Comparison of ENCODE assay signal across 9 mouse cellular contexts in genomic region chr8:110718209-110718968, GRCm38 (mm10). TPM values are rescaled to one million over a fixed set of nuclear protein-coding genes. Genes with fewer than 3 reads are reported as not detected.
DNase-seq lines count a peak whose midpoint lies in the region; ATAC-seq and TF ChIP-seq lines count a peak whose summit lies in the region.
"Had no signal": no experiment of that assay in that cellular context is flagged by ENCODE, and none has a peak within 500 bp of the region (broad histone marks: within the 10 kb centered on the region; RNA-seq: fewer than 3 reads in every experiment).

No protein-coding gene starts in this region.

- H3K9me3 ChIP-seq in heart, embryonic 10.5 days = no peaks in the 10 kb centered on the region
- no peaks in the 10 kb centered on the region for H3K9me3 ChIP-seq in midbrain, embryonic 10.5 days (replicated peaks)
- no peaks in the 10 kb centered on the region for H3K9me3 ChIP-seq in midbrain, embryonic 14.5 days (ENCODE audit: control insufficient read depth, low read length)
- H3K9me3 ChIP-seq: embryonic facial prominence, embryonic 12.5 days had no signal

- no peak for ATAC-seq in midbrain, embryonic 14.5 days (ENCODE audit: low FRiP score, low TSS enrichment)

- 0 out of 2 replicates have a peak, but pooled peaks cover 5% of the 10 kb centered on the region for H3K27me3 ChIP-seq in heart, embryonic 10.5 days (ENCODE audit: insufficient read depth, poor library complexity, severe bottlenecking)
- H3K27me3 ChIP-seq in midbrain, embryonic 10.5 days (ENCODE audit: low read depth, poor library complexity, severe bottlenecking) = peaks cover 15% of the 10 kb centered on the region
- no peaks in the 10 kb centered on the region for H3K27me3 ChIP-seq in midbrain, embryonic 14.5 days (ENCODE audit: control insufficient read depth, insufficient read depth, low read length)
- H3K27me3 ChIP-seq: embryonic facial prominence, embryonic 12.5 days had no signal

- H3K9ac ChIP-seq in midbrain, embryonic 14.5 days (replicated peaks; ENCODE audit: low read length) = no peak overlapping the region

- no peak for TF ChIP-seq POLR2A in olfactory bulb, adult 2 months (IDR thresholded peaks at IDR 0.05; ENCODE audit: insufficient read depth, low read depth, low read length)

- peaks cover 16% of the 10 kb centered on the region for H3K36me3 ChIP-seq in heart, embryonic 10.5 days
- H3K36me3 ChIP-seq in midbrain, embryonic 10.5 days = peaks cover 31% of the 10 kb centered on the region
- H3K36me3 ChIP-seq in midbrain, embryonic 14.5 days (ENCODE audit: control insufficient read depth, insufficient read depth, low read length) = peaks cover 19% of the 10 kb centered on the region

- H3K4me1 ChIP-seq in heart, embryonic 10.5 days = peaks cover 91% of the 10 kb centered on the region
- peaks cover 76% of the 10 kb centered on the region for H3K4me1 ChIP-seq in midbrain, embryonic 10.5 days
- peaks cover 50% of the 10 kb centered on the region for H3K4me1 ChIP-seq in midbrain, embryonic 14.5 days (ENCODE audit: control insufficient read depth, insufficient read depth, low read length)
- peaks cover 69% of the 10 kb centered on the region for H3K4me1 ChIP-seq in olfactory bulb, adult 2 months (ENCODE audit: control insufficient read depth, insufficient read depth, low read length)

- no peak for TF ChIP-seq CTCF in olfactory bulb, adult 2 months (IDR thresholded peaks at IDR 0.05; ENCODE audit: insufficient read depth, low read depth, low read length)

- no peak overlapping the region for H3K4me2 ChIP-seq in midbrain, embryonic 14.5 days (ENCODE audit: low read length)
- H3K4me2 ChIP-seq: embryonic facial prominence, embryonic 12.5 days had no signal

- WGBS in heart, embryonic 10.5 days = 82% methylated on average over 8 of the region's 8 CpGs
- WGBS in midbrain, embryonic 10.5 days = 93% methylated on average over 8 of the region's 8 CpGs
- 89% methylated on average over 8 of the region's 8 CpGs for WGBS in midbrain, embryonic 14.5 days
- WGBS in olfactory bulb, adult 2 months = 76% methylated on average over 8 of the region's 8 CpGs

- DNase-seq in heart, embryonic 10.5 days (ENCODE audit: low spot score) = no peak
- DNase-seq in heart, adult 9 months (ENCODE audit: low spot score in 2 of 2) = no peak
- no peak for DNase-seq in midbrain, embryonic 10.5 days (ENCODE audit: low spot score)
- DNase-seq in midbrain, embryonic 14.5 days = no peak
- peak; percentile 97 for DNase-seq in gonadal fat pad, adult 2 months (ENCODE audit: low read depth)
- no peak for DNase-seq in layer of hippocampus, adult 9-10 months (ENCODE audit: low spot score)
- no peak for DNase-seq in thymus, postnatal 25 days

- H3K27ac ChIP-seq in heart, embryonic 10.5 days = peak overlapping the region; percentile 72; the same call in 1 of the 2 replicates
- H3K27ac ChIP-seq in midbrain, embryonic 10.5 days (replicated peaks) = peak overlapping the region; percentile 57; the same call in 1 of the 2 replicates
- no peak overlapping the region for H3K27ac ChIP-seq in midbrain, embryonic 14.5 days (replicated peaks; ENCODE audit: low read depth, low read length)
- peak overlapping the region; percentile 81 for H3K27ac ChIP-seq in olfactory bulb, adult 2 months (ENCODE audit: insufficient read depth, low read depth, low read length)

- no peak overlapping the region for H3K4me3 ChIP-seq in heart, embryonic 10.5 days
- no peak overlapping the region for H3K4me3 ChIP-seq in midbrain, embryonic 10.5 days
- H3K4me3 ChIP-seq in midbrain, embryonic 14.5 days (replicated peaks; ENCODE audit: low read depth, low read length) = no peak overlapping the region
- no peak overlapping the region for H3K4me3 ChIP-seq in olfactory bulb, adult 2 months (ENCODE audit: insufficient read depth, low read depth, low read length)
- H3K4me3 ChIP-seq: embryonic facial prominence, embryonic 12.5 days had no signal

RNA-seq across cellular contexts. Expression of gene Mtss1l, which starts 2.9 kb away (rescaled TPM):
- polyA plus RNA-seq in heart, embryonic 10.5 days (2016; fragmentation: Nextera tagmentation; extraction: Ambion mirVana) = 5.3 and 6.4 TPM in 2 replicates
- polyA plus RNA-seq in midbrain, embryonic 10.5 days (2016; fragmentation: Nextera tagmentation; extraction: Ambion mirVana) = 4.9 and 5.0 TPM in 2 replicates
- polyA plus RNA-seq in midbrain, embryonic 14.5 days (2014; fragmentation: Nextera tagmentation; extraction: Ambion mirVana) = 27.5 and 31.4 TPM in 2 replicates
- polyA plus RNA-seq in gonadal fat pad, adult 2 months (2012; rRNA removed) = 39.4 and 43.6 TPM in 2 replicates
- polyA plus RNA-seq in olfactory bulb, adult 2 months (2012; ENCODE audit: insufficient read depth, insufficient read length, low replicate concordance, missing spikeins) = not detected in 2 replicates
